Mouse (Mus musculus): Measurements from ENCODE around the gene Bicdl1.

DNA sequence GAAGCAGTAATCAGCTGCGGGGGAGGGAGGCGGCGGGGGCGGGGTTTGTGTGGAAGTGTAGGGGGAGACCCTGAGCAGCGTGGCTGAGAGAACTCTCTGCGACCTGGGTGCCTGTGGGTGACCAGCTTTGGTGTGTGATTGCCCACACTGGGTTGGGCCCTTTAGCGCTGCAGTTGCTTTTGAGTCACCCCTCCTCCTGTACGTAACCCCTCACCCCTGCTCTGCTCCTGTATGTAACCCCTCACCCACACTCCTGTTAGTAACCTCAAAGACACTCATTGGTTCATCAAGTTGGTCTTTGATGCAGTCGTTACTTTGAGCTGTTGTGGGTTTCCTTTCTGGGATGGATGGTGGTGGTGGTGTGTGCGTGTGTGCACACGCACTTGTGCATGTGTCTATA lies 29.5 kb upstream of the Bicdl1 start:
- TF ChIP-seq CTCF (IDR thresholded peaks at IDR 0.05; ENCODE audit: low read depth): no peak
- TF ChIP-seq EP300 (IDR thresholded peaks at IDR 0.05; ENCODE audit: low read depth): no peak

Measured in liver, postnatal 0 days (tissue).